Mouse (Mus musculus) C2C12 (cell line): ENCODE measurements at regions not wholly inside any gene's neighbourhood (a gene's known extent, or its start where the extent isn't known, plus 50 kb on each side); places are given as distances from the start of the nearest gene placed in this dataset.

Experiments used
- CTCF ChIP-seq: IDR thresholded peaks from one replicate; pipeline ENCODE4 v1.5.1; 2011; ENCODE audit not compliant: control insufficient read depth, insufficient read depth, insufficient read length
- USF1 ChIP-seq: IDR thresholded peaks from one replicate; pipeline ENCODE4 v1.6.1; 2011; ENCODE audit warnings: low read depth, mild to moderate bottlenecking, control low read depth, moderate library complexity

DNA sequence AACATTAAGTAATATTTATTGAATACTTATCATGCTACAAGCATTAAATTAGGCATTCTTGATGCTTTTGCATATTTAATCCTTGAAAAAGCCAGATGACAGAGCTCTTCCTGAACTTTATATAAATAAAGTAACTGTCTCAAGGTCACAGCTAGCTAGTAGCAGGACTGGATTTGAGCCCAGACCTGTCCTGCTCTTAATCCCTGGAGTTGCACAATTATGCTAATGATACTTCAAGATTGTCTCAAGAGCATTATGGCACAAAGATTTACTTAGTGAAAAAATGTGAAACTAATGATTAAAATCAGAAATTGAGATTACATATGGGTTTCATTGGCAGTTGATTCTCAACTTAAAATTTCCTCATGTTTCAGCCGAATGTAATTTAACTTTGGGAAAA is 273.5 kb upstream of the Emcn start:
- no peak for TF ChIP-seq CTCF
- no peak for TF ChIP-seq USF1
